Mouse (Mus musculus) cerebellum, adult 2 months (tissue): ENCODE results near the gene Eef1akmt3.

Experiments
- CTCF ChIP-seq: fragments of 200-500 bp; IDR thresholded peaks from 2 replicates; pipeline ENCODE4 v1.5.1; 2011; ENCODE audit warnings: low read depth, mild to moderate bottlenecking, control low read depth, low read length, moderate library complexity, borderline replicate concordance; ENCODE audit not compliant: insufficient read depth
- POLR2A ChIP-seq: fragments of 200-500 bp; IDR thresholded peaks from 2 replicates; pipeline ENCODE4 v1.6.1; 2011; ENCODE audit warnings: low read length, control low read depth, borderline replicate concordance; ENCODE audit not compliant: insufficient read depth

DNA sequence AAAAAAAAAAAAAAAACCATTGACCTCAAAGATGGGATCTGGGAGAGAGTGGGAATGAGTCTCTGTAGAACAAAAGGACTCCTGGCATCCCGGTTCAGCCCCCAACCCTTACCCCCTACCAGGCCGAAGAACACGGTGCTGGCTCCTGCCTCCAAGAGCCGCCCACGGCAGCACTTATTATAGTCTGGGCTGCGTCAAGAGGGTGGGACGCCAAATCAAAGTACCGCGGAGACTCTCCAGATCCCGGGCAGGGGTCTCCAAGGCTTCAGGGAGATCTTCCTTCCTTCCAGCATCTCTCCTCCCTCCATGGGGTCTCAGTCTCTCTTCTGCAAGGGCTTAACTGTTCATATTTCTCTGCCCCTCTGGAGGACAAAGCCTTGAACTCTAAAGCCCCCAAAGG, 36.2 kb upstream of the Eef1akmt3 start:
- TF ChIP-seq CTCF (no peak), POLR2A (no peak)
